Mouse (Mus musculus) left cerebral cortex, adult 9 months (tissue): Measurements from ENCODE around the gene Fam53b.
"Not testable (repeated sequence)": the region's sequence is repeated elsewhere in the genome, so short reads cannot be mapped to it uniquely, and the experiment has no call there.

Experiments
- DNase-seq, 2 experiments: peaks; one replicate each; pipeline ENCODE4 v3.0.0; 2022; ENCODE audit warnings: low spot score in 2 of 2

Fam53b gene

DNA sequence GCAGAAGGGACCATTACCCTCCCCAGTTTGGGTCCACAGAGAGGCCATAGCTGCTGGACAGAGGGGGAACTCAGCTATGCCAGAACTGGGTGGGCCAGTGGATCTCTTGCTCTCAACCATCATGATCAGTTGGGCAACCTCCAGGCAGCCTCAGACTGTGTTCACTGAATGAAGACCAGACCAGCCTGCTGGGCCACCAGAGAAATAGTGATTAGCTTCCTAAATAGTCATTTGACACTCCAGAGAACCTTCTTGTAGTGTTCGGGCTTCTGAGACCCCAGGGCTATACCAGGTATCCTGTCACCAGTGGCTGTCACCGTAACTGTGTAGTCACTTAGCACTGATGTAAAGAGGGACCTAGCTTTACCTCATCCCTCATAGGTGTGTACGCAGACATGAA is 131.3 kb downstream of the Fam53b start:
- DNase-seq, result no peak

GRCm38 (mm10) chr7:132681831-132682230 is 131.9 kb downstream of the Fam53b start:
- DNase-seq, result no peak

GRCm38 (mm10) chr7:132681296-132681695 is 132.4 kb downstream of the Fam53b start:
- no peak for DNase-seq

- no peak for DNase-seq
Measured at GRCm38 (mm10) chr7:132679549-132679948, 134.1 kb downstream of the Fam53b start.

GRCm38 (mm10) chr7:132679117-132679516 is 134.6 kb downstream of the Fam53b start:
- DNase-seq, result no peak

- no peak for DNase-seq
Measured at GRCm38 (mm10) chr7:132675922-132676321, 137.8 kb downstream of the Fam53b start.

GRCm38 (mm10) chr7:132673931-132674755 is 139.5 kb downstream of the Fam53b start:
- no peak for DNase-seq

DNA sequence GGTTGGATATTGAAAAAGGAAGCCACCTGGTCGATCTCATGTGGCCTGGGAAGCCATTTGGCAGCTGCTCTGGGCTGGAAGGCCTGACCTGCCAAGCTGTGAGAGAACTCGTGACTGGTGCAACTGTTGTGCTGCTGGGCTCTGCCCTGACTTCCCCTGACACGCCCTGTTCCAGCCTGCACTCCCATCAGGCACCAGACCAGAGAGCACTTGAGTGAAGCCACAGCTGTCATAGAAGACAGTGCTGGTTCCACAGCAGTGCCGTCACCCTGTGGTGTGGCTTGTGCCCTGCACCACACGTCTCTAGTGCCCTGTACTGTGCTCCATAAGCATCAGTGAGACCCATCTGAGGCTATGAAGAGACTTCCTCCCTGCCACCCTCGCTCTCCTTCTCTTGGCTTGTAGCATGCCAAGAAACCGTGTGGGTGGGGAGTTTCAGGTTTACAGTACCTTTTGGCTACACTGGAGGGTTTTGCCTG is 141.2 kb downstream of the Fam53b start:
- peak in 1 of 2 experiments; percentile 55 for DNase-seq

- DNase-seq, result no peak
Measured at GRCm38 (mm10) chr7:132670863-132671165, 142.9 kb downstream of the Fam53b start.

DNA sequence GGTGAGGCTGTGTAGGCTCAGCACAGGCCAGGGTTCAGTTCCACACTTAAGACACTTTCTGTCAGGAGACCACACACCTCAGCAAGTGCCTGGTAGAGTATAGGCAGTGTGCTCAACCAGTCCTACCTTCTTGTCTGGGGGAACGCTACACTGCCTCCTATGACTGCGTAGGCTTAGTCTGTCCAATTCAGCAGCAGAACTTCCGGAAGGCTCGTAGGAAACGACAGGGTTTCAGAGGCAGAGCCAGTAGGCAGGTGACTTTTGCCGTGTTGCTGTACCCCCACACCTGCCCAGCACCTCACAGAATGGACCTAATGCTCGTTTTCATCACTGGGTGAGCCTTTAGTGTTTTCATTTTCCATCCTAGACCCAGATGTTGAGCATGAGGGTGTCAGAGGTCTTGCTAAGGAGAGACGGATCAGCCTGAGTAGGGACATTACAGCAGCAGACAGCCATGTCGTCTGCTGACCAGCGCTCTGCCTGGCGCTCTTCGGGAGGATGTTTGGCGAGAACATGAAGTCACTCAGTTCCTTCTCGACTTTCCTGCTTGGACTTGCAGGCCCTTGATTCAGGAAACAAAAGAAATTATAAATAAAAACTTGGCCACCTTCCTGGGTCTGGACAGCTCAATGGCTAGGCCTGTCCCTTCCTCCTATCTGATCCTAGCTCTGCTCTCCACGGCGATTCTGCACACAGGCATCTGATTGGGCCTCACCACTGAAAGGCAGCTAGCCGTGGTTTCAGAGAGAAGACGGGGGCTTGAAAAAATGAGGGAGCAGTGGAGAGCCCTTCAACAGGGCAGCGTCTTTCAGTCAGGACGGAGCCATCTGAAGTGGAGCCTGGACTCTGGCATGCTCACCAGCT is 143.5 kb downstream of the Fam53b start:
- no peak for DNase-seq

DNA sequence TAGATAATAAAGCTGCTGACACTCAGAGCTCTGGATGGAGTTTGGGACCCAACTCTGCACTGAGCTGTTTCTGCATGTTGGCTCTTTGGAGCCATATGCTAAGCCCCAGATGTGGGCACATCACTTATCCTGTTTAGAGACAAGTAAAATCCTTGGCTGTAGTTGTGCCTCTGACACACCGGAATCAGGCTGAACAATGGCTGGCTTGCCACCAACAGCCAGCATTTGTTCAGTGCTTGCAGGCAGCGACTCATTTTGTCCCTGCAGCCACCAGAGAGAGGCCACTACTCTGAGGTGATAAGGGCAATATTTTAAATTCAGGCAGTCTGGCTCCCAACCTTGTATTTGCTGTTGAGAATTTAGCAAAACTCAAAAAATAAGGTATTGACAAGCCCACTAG is 145.1 kb downstream of the Fam53b start:
- DNase-seq, result no peak

DNA sequence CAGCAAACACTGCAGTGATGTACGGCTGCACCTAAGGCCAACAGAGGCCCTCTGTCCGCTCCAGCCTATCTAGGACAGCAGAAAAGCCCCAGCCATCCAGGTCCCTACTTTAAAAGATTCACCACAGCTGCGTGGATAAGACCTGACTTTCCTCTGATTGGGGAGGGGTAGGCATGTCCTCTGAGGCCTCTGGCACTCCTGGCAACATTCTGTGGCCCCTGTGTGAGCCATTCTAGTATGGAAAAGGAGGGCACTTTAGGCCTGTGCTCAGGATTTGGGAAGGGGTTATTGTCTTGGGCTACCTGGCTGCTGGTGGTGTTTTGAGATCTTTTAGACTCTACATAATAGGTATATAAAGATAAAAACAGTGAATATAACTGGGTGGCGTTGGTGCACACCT is 147.2 kb downstream of the Fam53b start:
- no peak for DNase-seq

- no peak for DNase-seq
Measured at GRCm38 (mm10) chr7:132665664-132666382, 147.9 kb downstream of the Fam53b start.

GRCm38 (mm10) chr7:132664815-132665214 is 148.9 kb downstream of the Fam53b start:
- no peak for DNase-seq

GRCm38 (mm10) chr7:132662831-132663230 is 150.9 kb downstream of the Fam53b start:
- DNase-seq, result not testable (repeated sequence)
